8 mouse cellular contexts compared by ENCODE assay signal in genomic region chr11:98907437-98908173, GRCm38 (mm10). TPM values are rescaled to one million over a fixed set of nuclear protein-coding genes. Genes with fewer than 3 reads are reported as not detected.
A peak's percentile ranks its signal among the peaks of the same experiment; 100 is the strongest.
DNase-seq lines count a peak whose midpoint lies in the region; ATAC-seq and TF ChIP-seq lines count a peak whose summit lies in the region.

Gene Cdc6 (plus strand): TSS chr11:98907801.

- H3K4me3 ChIP-seq in embryonic facial prominence, embryonic 14.5 days (ENCODE audit: low read depth, low read length), result peak within 1 kb of the TSS; percentile 65
- peak within 1 kb of the TSS; percentile 52 for H3K4me3 ChIP-seq in heart, adult 2 months
- peak within 1 kb of the TSS; percentile 63 for H3K4me3 ChIP-seq in limb, embryonic 13.5 days
- peak within 1 kb of the TSS; percentile 47 for H3K4me3 ChIP-seq in midbrain, embryonic 16.5 days (ENCODE audit: low read depth, low read length)

- H3K4me1 ChIP-seq in embryonic facial prominence, embryonic 14.5 days (ENCODE audit: control insufficient read depth, insufficient read depth, low read length), result peaks cover 14% of the 10 kb centered on the region
- H3K4me1 ChIP-seq in heart, adult 2 months (ENCODE audit: control insufficient read depth, insufficient read depth, low read length), result peaks cover 1% of the 10 kb centered on the region; the same call in 1 of the 2 replicates
- peaks cover 35% of the 10 kb centered on the region for H3K4me1 ChIP-seq in limb, embryonic 13.5 days
- H3K4me1 ChIP-seq in midbrain, embryonic 16.5 days (ENCODE audit: control insufficient read depth, insufficient read depth, low read length), result peaks cover 5% of the 10 kb centered on the region

- peak within 1 kb of the TSS; percentile 98 for H3K4me2 ChIP-seq in embryonic facial prominence, embryonic 14.5 days (ENCODE audit: low read depth, low read length)
- peak within 1 kb of the TSS; percentile 97 for H3K4me2 ChIP-seq in limb, embryonic 13.5 days (replicated peaks)
- H3K4me2 ChIP-seq in midbrain, embryonic 16.5 days (ENCODE audit: low read length), result peak within 1 kb of the TSS; percentile 94

- WGBS in embryonic facial prominence, embryonic 14.5 days, result under 1% methylated on average over 47 of the region's 49 CpGs
- under 1% methylated on average over 49 of the region's 49 CpGs for WGBS in heart, adult 2 months
- 0% methylated on average over 49 of the region's 49 CpGs for WGBS in limb, embryonic 13.5 days
- under 1% methylated on average over 49 of the region's 49 CpGs for WGBS in midbrain, embryonic 16.5 days

- no peak for TF ChIP-seq CTCF in heart, adult 2 months (IDR thresholded peaks at IDR 0.05)

- peak; percentile 99 for DNase-seq in 3T3-L1 (ENCODE audit: low read depth, low spot score)
- DNase-seq in adrenal gland, postnatal 4 days (ENCODE audit: low spot score in 2 of 2), result peak; percentile 82 to 94
- DNase-seq in embryonic facial prominence, embryonic 14.5 days (ENCODE audit: low spot score), result peak; percentile 100
- peak; percentile 93 to 97 for DNase-seq in heart, adult 2 months
- peak; percentile 97 to 98 for DNase-seq in kidney, adult 8-10 months
- DNase-seq in spleen, postnatal 10 days (ENCODE audit: low spot score in 2 of 2), result peak; percentile 84 to 98

- no peak within 1 kb of the TSS; the same call in 1 of the 2 replicates for H3K27ac ChIP-seq in embryonic facial prominence, embryonic 14.5 days (replicated peaks; ENCODE audit: low read depth, low read length)
- H3K27ac ChIP-seq in heart, adult 2 months, result no peak within 1 kb of the TSS; the same call in 1 of the 2 replicates
- H3K27ac ChIP-seq in limb, embryonic 13.5 days, result peak within 1 kb of the TSS; percentile 44; the same call in 1 of the 2 replicates
- peak within 1 kb of the TSS; percentile 12; the same call in 1 of the 2 replicates for H3K27ac ChIP-seq in midbrain, embryonic 16.5 days (ENCODE audit: low read length)

- H3K9me3 ChIP-seq in embryonic facial prominence, embryonic 14.5 days (ENCODE audit: control insufficient read depth, low read length), result no peaks in the 10 kb centered on the region
- H3K9me3 ChIP-seq in limb, embryonic 13.5 days, result no peaks in the 10 kb centered on the region
- H3K9me3 ChIP-seq in midbrain, embryonic 16.5 days (replicated peaks; ENCODE audit: control insufficient read depth, low read length, poor library complexity, severe bottlenecking), result no peaks in the 10 kb centered on the region

- H3K27me3 ChIP-seq in embryonic facial prominence, embryonic 14.5 days (replicated peaks; ENCODE audit: control insufficient read depth, insufficient read depth, low read length), result no peaks in the 10 kb centered on the region
- no peaks in the 10 kb centered on the region for H3K27me3 ChIP-seq in heart, adult 2 months (ENCODE audit: control insufficient read depth, insufficient read depth, low read length)
- no peaks in the 10 kb centered on the region for H3K27me3 ChIP-seq in limb, embryonic 13.5 days
- no peaks in the 10 kb centered on the region for H3K27me3 ChIP-seq in midbrain, embryonic 16.5 days (ENCODE audit: control insufficient read depth, insufficient read depth, low read depth, low read length)

- peak within 1 kb of the TSS; percentile 66 for H3K9ac ChIP-seq in embryonic facial prominence, embryonic 14.5 days (ENCODE audit: low read depth, low read length)
- H3K9ac ChIP-seq in heart, adult 2 months (ENCODE audit: low read depth, low read length), result peak within 1 kb of the TSS; percentile 36; the same call in 1 of the 2 replicates
- peak within 1 kb of the TSS; percentile 73 for H3K9ac ChIP-seq in limb, embryonic 13.5 days
- H3K9ac ChIP-seq in midbrain, embryonic 16.5 days (ENCODE audit: low read depth, low read length), result peak within 1 kb of the TSS; percentile 42; the same call in 1 of the 2 replicates

- no peaks in the 10 kb centered on the region for H3K79me2 ChIP-seq in heart, adult 2 months (replicated peaks; ENCODE audit: control insufficient read depth, insufficient read depth, low read length)

- peak; percentile 15; the same call in 1 of the 2 replicates for TF ChIP-seq POLR2A in heart, adult 2 months (IDR thresholded peaks at IDR 0.05; ENCODE audit: insufficient read depth, low read depth, low read length)

- ATAC-seq in embryonic facial prominence, embryonic 14.5 days (ENCODE audit: low read depth), result peak; percentile 98
- ATAC-seq in limb, embryonic 13.5 days (ENCODE audit: low FRiP score, low read depth), result peak; percentile 97
- ATAC-seq in midbrain, embryonic 16.5 days, result peak; percentile 98

- 0 out of 2 replicates have a peak, but pooled peaks have one; percentile 8 for TF ChIP-seq EP300 in heart, adult 2 months (IDR thresholded peaks at IDR 0.05; ENCODE audit: insufficient read depth, low read depth, low read length)

- intact Hi-C loops in heart, adult 2 months (cut with DNase I), result loop anchor here (2.0 to 5.0 kb wide), 2 partner anchors 205 to 321 kb away; partner anchors contain the start of genes Csf3 and Ormdl3

- peaks cover 16% of the 10 kb centered on the region for H3K36me3 ChIP-seq in embryonic facial prominence, embryonic 14.5 days (ENCODE audit: control insufficient read depth, insufficient read depth, low read length)
- no peaks in the 10 kb centered on the region for H3K36me3 ChIP-seq in heart, adult 2 months (ENCODE audit: control insufficient read depth, insufficient read depth, low read length)
- H3K36me3 ChIP-seq in limb, embryonic 13.5 days, result peaks cover 50% of the 10 kb centered on the region
- no peaks in the 10 kb centered on the region for H3K36me3 ChIP-seq in midbrain, embryonic 16.5 days (ENCODE audit: control insufficient read depth, insufficient read depth, low read length)

RNA-seq across cellular contexts. Expression of gene Cdc6, which starts in this region (rescaled TPM):
- total RNA-seq in adrenal gland, postnatal 4 days (2021), result 1 to 10 TPM; 7.5 to 9.1 TPM
- 22.7 and 23.0 TPM in 2 replicates for polyA plus RNA-seq in embryonic facial prominence, embryonic 14.5 days (2014; fragmentation: Nextera tagmentation; extraction: Ambion mirVana)
- under 1 TPM; 0.13 to 0.32 TPM for total RNA-seq in heart, adult 2 months (2021)
- polyA plus RNA-seq in heart, adult 2 months (2012; rRNA removed), result 0.14 and 0.26 TPM in 2 replicates
- 31.4 and 32.3 TPM in 2 replicates for polyA plus RNA-seq in limb, embryonic 13.5 days (2015; fragmentation: Nextera tagmentation; extraction: Ambion mirVana)
- polyA plus RNA-seq in midbrain, embryonic 16.5 days (2015; fragmentation: Nextera tagmentation; extraction: Ambion mirVana), result 2.4 TPM in 2 replicates

Comparison
In these comparisons a context has a peak if more than half of its experiments do, and no peak if none do; other contexts are left out.
1. RNA of gene Cdc6 (total RNA-seq): 7.5 to 9.1 TPM in adrenal gland, postnatal 4 days; 0.13 to 0.32 TPM in heart, adult 2 months; every median in the first group is over 4 times any median in the second.
2. Peak in DNase-seq, H3K4me3 ChIP-seq and H3K9ac ChIP-seq in heart, adult 2 months; RNA of the gene not detected or under 1 TPM.
3. H3K27ac ChIP-seq: peak in limb, embryonic 13.5 days (single experiment) and midbrain, embryonic 16.5 days (single experiment); none in embryonic facial prominence, embryonic 14.5 days (single experiment) and heart, adult 2 months (single experiment).
4. Peak in every context shown above with its lines, with median percentiles within 50 percentile points of each other: DNase-seq, ATAC-seq, H3K4me2 ChIP-seq, H3K4me3 ChIP-seq and H3K9ac ChIP-seq.